Mouse (Mus musculus): ENCODE results near the gene Hmgb4.

Hmgb4 gene

GRCm38 (mm10) chr4:128260907-128261560, at the start of gene Hmgb4:
Gene Hmgb4, minus strand, starts transcription at chr4:128260957.
- DNase-seq (ENCODE audit: low read depth, low spot score): no peak

GRCm38 (mm10) chr4:128306011-128306410, 45.3 kb upstream of the Hmgb4 start:
- DNase-seq (ENCODE audit: low read depth, low spot score): no peak

DNA sequence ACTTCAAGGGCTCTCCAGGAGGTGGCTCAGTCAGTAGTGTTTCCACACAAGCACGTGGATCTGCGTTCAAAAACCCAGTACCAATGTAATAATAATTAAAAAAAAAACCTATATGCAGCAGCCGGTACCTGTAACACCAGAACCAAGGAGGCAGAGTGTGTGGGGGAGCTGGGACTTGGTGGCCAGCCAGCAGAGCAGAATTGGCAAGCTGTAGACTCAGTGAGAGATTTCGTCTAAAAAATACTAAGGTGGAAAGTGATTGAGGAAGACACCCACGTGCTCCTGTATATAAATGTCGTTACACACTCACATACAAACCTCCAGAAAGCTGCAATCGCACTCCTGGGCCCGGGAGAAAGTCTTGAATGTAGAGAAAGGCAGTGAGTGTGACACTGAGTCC, 43.3 kb upstream of the Hmgb4 start:
- DNase-seq (ENCODE audit: low read depth, low spot score): no peak

DNA sequence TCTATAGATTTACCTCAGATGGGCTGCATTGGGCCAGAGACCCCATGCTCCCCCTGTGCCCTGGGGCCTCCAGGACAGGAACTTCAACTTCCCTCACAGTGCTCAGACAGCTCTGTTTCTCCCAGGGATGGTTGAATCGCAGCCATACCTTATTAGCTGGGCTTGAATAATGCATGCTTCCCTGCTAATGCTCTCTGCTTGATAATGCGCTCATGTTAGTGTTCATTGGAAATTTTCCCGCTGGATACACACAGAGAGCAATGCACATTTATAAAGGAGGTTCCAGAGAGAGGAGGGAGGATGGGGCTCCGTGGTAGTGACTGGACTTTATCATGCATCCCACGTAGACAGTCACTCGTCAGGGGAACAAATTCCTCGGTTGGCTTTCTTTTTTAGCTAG, 27.3 kb upstream of the Hmgb4 start:
- DNase-seq (ENCODE audit: low read depth, low spot score): no peak

DNA sequence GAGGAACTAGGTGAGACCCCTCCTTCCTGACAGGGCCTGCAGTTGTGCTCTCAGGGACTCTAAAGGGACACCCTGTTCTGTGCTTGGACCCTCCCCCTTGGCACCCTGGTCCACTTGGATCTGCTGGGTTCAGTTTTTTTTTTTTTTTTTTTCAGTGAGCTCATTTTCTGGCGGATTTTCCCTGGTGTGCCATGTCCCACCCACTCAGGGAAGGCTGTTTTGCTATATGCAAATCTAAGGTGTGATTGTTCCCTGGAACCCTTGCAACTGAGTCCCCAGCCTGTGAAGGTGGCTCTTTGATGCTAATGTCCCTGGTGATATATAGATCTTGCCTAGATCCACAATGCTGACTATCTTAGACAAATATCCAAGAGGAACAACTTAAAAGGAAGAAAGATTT, 24.3 kb upstream of the Hmgb4 start:
- DNase-seq (ENCODE audit: low read depth, low spot score): no peak

DNA sequence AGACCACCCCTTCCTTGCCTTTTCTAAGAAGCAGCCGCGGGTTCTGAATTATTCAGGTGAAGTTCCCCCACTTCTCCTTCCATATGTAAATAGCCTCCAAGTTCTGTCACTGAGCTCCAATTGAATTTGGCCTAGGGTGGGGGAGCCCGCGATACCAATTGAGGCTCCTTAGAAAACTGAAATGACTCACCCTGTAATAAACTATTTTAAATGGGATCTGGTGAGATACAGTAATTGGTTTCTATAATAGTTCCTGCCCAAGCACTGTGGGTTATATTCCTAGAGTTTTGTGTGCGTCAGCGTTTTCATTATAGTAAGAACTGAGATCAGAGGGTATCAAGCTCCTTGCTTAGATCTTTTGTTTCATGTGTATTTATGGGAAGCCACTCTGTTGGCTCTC, 14.8 kb upstream of the Hmgb4 start:
- DNase-seq (ENCODE audit: low read depth, low spot score): no peak

- DNase-seq (ENCODE audit: low read depth, low spot score): no peak
Observed at GRCm38 (mm10) chr4:128275116-128275515, 14.4 kb upstream of the Hmgb4 start.

DNA sequence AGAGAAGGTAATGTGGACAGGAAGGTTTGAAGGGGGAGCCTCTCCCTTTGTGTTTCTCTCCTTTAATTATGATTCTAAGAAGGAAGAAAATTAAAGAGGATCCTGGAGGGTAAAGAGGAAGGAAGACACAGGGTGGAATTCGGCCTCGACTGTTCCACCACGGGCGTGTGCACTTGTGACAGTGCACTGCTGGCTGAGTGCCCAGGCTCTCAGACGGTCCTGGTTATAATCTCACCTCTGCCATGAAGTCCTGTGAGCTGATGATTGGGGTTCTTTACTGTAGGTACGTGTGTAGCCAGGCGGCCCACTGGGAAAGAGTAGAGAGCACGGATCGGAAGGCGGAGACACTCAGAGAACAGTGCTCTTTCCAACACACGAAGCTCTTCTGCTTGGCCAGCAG, 12.4 kb upstream of the Hmgb4 start:
- no peak for DNase-seq (ENCODE audit: low read depth, low spot score)

- DNase-seq (ENCODE audit: low read depth, low spot score): no peak
Observed at GRCm38 (mm10) chr4:128272501-128272900, 11.7 kb upstream of the Hmgb4 start.

- DNase-seq (ENCODE audit: low read depth, low spot score): no peak
Observed at GRCm38 (mm10) chr4:128270931-128271330, 10.2 kb upstream of the Hmgb4 start.

- no peak for DNase-seq (ENCODE audit: low read depth, low spot score)
Observed at GRCm38 (mm10) chr4:128270177-128270576, 9.4 kb upstream of the Hmgb4 start.

GRCm38 (mm10) chr4:128269261-128269875, 8.6 kb upstream of the Hmgb4 start:
- DNase-seq (ENCODE audit: low read depth, low spot score): no peak

GRCm38 (mm10) chr4:128265341-128265740, 4.6 kb upstream of the Hmgb4 start:
- DNase-seq (ENCODE audit: low read depth, low spot score): no peak

GRCm38 (mm10) chr4:128264491-128264890, 3.7 kb upstream of the Hmgb4 start:
- DNase-seq (ENCODE audit: low read depth, low spot score): no peak

DNA sequence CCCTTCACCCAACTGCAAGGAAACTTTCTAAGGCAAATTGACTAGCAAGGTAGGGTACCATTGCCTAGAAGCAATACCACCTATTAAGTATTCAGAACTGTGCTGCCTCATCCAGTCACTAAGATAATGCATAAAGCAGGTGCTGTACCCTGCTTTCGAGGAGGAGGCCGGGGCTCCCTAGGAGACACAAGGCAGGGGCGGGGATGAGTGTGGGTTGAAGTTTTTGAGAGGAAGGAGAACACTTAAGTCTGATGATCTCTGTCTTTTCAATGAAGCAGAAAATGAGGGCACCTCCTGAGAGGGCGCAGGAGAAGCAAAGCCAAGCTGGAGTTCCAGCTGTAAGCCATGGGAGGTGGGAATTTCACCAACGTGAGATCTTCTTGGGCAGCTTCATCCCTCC, 1.5 kb downstream of the Hmgb4 start:
- no peak for DNase-seq (ENCODE audit: low read depth, low spot score)

- peak; percentile 75 for DNase-seq (ENCODE audit: low read depth, low spot score)
Observed at GRCm38 (mm10) chr4:128248676-128249075, 12.1 kb downstream of the Hmgb4 start.

DNA sequence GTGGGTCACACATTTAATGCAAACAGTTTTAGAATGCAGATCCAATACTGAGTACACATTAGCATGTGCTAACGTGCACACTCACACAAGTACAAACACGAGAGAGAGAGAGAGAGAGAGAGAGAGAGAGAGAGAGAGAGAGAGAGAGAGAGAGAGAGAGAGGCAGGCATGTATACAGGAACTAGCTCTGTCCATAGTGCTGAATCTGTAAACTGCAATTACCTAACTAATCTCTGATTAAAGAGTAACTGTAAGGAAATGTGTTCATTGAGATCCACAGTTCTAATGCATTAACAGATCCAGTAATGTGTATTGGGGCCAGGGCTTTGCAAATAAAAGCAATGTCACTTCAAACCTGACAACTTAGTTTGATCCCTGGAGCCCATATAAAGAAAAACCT, 15.6 kb downstream of the Hmgb4 start:
- no peak for DNase-seq (ENCODE audit: low read depth, low spot score)

DNA sequence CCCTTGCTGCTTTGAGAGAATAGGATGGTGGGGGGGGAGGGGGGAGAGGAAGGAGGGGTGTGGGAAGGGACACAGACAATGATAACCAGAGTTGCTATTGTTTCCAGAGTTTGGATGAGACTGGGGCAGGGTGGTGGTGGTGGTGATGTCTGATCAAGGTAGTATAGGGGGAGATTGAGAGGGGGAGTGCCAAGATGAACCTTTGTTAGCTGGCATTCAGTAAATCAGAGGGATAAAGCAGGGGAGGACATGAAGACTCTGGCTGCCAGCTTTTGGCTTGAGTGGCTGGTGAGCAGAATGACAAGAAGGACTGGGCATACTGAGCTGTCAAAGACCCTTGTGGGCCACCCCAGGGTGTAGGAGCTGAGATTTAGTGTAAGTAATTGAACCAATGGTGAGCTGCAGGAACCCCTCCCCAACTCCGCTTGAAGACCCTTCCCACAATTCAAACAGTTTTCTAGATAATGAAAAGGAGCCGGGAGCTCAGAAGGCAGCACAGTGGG, 18.9 kb downstream of the Hmgb4 start:
- DNase-seq (ENCODE audit: low read depth, low spot score): no peak

DNA sequence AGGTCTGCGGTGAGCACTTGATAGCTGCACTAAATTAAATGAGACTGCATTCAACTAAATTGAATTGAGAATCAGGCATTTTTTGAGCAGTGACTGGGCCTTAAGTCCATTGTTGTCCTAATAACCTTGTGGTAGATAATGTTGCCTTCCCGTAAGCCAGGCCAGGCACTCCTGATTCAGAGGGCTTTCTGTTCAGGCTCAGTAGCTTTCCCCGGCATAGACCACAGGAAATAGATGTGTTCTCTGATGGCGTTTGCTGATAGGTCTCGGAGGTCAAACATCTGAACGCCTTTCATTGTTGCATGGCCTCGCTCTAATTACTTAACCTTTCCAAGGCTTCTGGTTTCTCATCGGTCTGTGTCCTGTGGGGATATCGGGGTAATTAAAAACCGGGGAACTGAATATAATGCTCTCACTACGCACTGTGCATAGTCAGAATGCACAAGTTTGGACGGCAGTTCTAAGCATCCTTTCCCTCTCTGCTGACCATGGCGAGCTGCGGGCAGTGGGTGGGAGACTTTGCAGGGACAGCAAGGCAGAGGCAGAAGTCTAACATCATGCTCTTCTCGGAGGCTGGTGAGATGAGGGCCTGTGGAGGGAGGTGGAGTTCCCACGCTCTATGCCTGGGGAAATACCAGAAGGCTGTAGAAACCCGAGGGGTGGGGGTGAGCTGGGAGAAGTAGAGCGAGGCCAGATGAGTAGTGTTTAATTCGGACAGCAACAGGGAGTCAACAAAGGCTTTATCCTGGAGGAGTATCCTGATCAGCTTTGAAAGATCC, 19.5 kb downstream of the Hmgb4 start:
- DNase-seq (ENCODE audit: low read depth, low spot score): no peak

DNA sequence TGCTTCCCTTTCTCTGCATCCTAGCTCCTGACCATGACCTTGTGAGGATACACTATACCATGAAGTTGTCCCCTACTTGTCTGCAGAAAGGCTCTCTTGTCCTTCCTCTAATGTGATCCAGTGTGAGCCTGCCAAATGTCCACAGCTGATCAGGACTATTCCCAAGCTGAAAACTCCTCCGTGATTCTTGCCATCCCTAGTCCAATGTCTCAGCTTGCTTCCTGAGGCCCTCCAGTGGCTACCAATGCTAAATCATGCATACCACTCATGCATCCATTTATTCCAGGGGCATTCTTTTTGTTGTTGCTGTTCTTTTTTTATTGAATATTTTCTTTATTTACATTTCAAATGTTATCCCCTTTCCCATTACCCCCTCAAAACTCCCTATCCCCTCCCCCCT, 21.6 kb downstream of the Hmgb4 start:
- DNase-seq (ENCODE audit: low read depth, low spot score): no peak

DNA sequence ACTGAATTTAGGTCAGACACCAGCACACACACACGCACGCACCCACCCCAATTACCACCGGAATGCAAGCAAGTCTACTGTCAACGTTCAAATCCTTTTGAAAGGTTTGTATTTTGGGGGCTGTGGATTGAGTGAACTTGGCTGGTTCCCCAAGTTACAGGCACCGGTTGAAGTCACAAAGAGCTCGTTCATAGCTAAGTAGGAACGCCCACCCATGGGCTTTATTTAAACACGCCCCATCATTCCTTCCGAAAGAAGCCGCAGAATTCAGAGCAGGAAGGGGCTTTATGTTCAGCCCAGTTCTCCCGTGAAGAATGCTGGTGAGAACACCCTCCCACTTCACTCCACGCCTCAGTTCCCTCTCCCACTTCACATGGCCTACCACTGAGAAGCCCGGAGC, 27.3 kb downstream of the Hmgb4 start:
- DNase-seq (ENCODE audit: low read depth, low spot score): no peak

- no peak for DNase-seq (ENCODE audit: low read depth, low spot score)
Observed at GRCm38 (mm10) chr4:128227377-128228316, 33.1 kb downstream of the Hmgb4 start.
